Mouse (Mus musculus) skeletal muscle tissue, postnatal 0 days (tissue): ENCODE measurements around the gene Vezt. TPM values are rescaled to one million over a fixed set of nuclear protein-coding genes. Genes with fewer than 3 reads are reported as not detected.
A peak's percentile ranks its signal among the peaks of the same experiment; 100 is the strongest.

Experiments
- microRNA counts: library from miRNA; unstranded; fragments of <30 nt; microRNA quantifications from one replicate; lab custom pipeline; 2015
- microRNA-seq, 2 experiments: library from miRNA; unstranded; fragments of <30 nt; microRNA quantifications; one replicate each; pipeline ENCODE4; 2016
- polyA plus RNA-seq: library from polyadenylated mRNA; unstranded; fragments of >200 nt; fragmentation: Nextera tagmentation; extraction: Ambion mirVana; gene quantifications from 2 replicates; pipeline ENCODE4 v1.2.1, GENCODE M21; 2015

The Vezt gene
- polyA plus RNA-seq = 19.7 and 20.0 TPM in 2 replicates

DNA sequence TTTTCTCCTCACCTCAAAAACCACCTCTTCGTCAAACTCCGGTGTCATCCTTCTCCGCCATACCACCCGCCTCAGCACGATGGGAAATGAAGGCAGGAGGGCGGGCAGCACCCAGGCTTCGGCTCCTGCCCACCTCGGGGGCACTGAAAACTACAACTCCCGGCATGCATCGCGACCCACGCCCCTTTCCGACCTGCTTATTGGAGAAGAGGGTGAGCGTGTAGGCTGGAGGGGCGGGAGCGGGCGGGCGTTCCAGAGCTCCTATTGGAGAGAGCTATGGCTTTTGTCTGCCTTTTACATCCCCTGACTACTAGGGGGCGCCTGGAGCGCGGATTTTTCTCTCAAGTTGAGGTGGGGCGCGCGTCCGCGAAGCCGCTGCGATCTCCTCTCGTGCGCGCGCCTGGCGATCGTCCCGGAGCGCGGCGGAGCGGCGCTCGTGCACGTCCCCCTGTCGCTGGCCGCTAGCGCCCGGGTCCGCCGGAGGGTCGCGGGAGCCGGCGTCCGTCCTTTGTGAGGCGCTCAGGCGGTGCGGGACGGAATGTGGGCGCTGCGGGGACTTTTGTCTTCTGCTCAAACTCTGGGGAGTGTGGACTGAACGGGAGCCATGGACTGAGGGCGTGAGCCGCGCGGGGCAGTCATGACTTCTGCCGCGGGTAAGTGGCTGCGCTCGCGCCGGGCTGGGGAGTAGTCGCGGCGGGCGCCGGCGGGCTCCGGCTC, at the start of gene Vezt, which contains the start of gene Fgd6:
Gene Vezt (minus strand): TSS at position 160 of the 717 bp plus-strand sequence.
Gene Fgd6 (plus strand): TSS at position 344 of the 717 bp plus-strand sequence.

DNA sequence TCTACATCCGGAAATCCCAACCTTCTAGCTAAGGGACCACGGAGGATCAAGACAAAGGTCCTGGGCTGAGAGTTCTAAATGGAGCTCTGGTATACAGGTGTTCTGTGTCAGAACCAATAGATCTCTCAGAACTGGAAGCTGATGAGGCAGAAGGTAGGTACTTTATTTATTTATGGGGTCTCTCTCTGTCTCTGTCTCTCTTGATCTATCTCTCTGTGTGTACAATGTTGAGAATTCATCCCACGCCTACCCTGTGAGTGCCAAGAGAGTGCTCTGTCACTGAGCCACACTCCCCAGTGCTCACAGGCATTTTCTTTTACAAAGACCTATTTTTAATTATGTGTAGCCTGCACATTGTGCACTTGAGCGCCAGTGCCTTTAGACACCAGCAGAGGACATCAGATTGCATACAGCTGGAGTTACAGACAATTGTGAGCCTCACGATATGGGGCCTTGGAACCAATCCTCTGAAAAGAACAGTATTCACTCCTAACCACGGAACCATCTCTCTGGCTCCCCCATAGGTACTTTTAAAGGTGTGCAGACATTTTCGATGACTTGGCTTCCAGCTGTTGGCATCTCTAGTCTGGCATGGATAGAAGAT, 138.5 kb downstream of the Vezt start, which contains the start of gene Metap2:
Gene Metap2 (minus strand): TSS at position 51 of the 604 bp plus-strand sequence.

MicroRNAs within 50 kb of the gene (microRNA counts, 519-probe panel; counts per million panel counts)
- microRNA mmu-miR-331-3p (lab: Ali Mortazavi, UCI) = 2,439 counts per million, percentile 68 among the panel's probes with 10 or more counts
- 296 counts per million, percentile 58 among the panel's probes with 10 or more counts for microRNA mmu-miR-331-5p (lab: Ali Mortazavi, UCI)

Small RNAs within 50 kb of the gene (microRNA-seq; reads per million reads assigned to microRNA genes)
- 29.1 to 36.2 reads per million in 2 experiments for gene Mir331

Other genes with a start within 250 kb of the Vezt start
- 0.36 and 0.43 TPM in 2 replicates for gene Usp44, start 204.3 kb downstream of the Vezt start, polyA plus RNA-seq
- gene Metap2, start 138.7 kb downstream of the Vezt start, polyA plus RNA-seq = 126 and 147 TPM in 2 replicates
- gene Fgd6, start 184 bp upstream of the Vezt start, polyA plus RNA-seq = 0.66 and 0.68 TPM in 2 replicates
- 4.7 and 4.8 TPM in 2 replicates for gene Nr2c1, start 112.2 kb upstream of the Vezt start, polyA plus RNA-seq
- gene Ndufa12, start 162.9 kb upstream of the Vezt start, polyA plus RNA-seq = 709 and 746 TPM in 2 replicates